Mouse (Mus musculus): ENCODE results near the gene Ndufa6. TPM values are rescaled to one million over a fixed set of nuclear protein-coding genes. Genes with fewer than 3 reads are reported as not detected.
"Not testable (repeated sequence)": the region's sequence is repeated elsewhere in the genome, so short reads cannot be mapped to it uniquely, and the experiment has no call there.

The Ndufa6 gene
- polyA plus RNA-seq, 1 experiment from 2014 or later, result 609 TPM

- 85% methylated on average over 5 of the region's 5 CpGs for WGBS
- no peaks in the 10 kb centered on the region for H3K27me3 ChIP-seq (ENCODE audit: control insufficient read depth, insufficient read depth, low read length)
- no peak for ATAC-seq (replicated peaks; ENCODE audit: extremely low read depth, insufficient read depth, low FRiP score)
- H3K27ac ChIP-seq (ENCODE audit: low read length), result no peak overlapping the region
- no peaks in the 10 kb centered on the region for H3K9me3 ChIP-seq (replicated peaks; ENCODE audit: control insufficient read depth, low read length)
- 0 out of 2 replicates have a peak, but pooled peaks cover 3% of the 10 kb centered on the region for H3K36me3 ChIP-seq (ENCODE audit: control insufficient read depth, insufficient read depth)
- H3K4me3 ChIP-seq (ENCODE audit: low read length), result no peak overlapping the region
- no peak overlapping the region for H3K9ac ChIP-seq (ENCODE audit: low read length)
- H3K4me2 ChIP-seq (ENCODE audit: low read depth, low read length), result no peak overlapping the region
- peaks cover 19% of the 10 kb centered on the region for H3K4me1 ChIP-seq (ENCODE audit: control insufficient read depth, insufficient read depth, low read length)
Observed at GRCm38 (mm10) chr15:82374437-82374836, 20.3 kb upstream of the Ndufa6 start.

DNA sequence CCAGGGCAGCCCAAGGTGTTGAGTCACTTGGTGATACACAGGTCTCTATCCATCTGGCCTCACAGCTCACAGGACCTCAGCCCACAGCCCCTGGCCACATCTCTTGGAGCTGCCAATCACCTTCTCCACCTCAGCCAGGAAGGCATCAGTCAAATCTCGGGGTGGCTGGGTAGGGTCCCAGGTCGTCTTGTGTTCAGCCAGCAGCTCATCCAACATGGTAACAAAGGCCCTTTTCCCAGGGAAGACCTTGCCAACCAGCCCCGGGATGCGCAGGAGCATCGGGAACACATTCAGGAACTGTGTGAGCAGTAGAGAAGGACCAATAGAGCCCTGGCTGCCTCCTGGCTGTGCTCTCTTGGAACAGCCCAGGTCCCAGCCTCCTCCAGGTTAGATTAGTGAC is 18.9 kb upstream of the Ndufa6 start:
- 79% methylated on average over 5 of the region's 5 CpGs for WGBS
- Histone ChIP-seq H3K9ac (ENCODE audit: low read length) (no peak overlapping the region), H3K4me2 (ENCODE audit: low read depth, low read length) (no peak overlapping the region), H3K4me3 (ENCODE audit: low read length) (no peak overlapping the region), H3K9me3 (replicated peaks; ENCODE audit: control insufficient read depth, low read length) (no peaks in the 10 kb centered on the region), H3K4me1 (ENCODE audit: control insufficient read depth, insufficient read depth, low read length) (peaks cover 9% of the 10 kb centered on the region), H3K27ac (ENCODE audit: low read length) (no peak overlapping the region), H3K27me3 (ENCODE audit: control insufficient read depth, insufficient read depth, low read length) (no peaks in the 10 kb centered on the region), H3K36me3 (ENCODE audit: control insufficient read depth, insufficient read depth) (0 out of 2 replicates have a peak, but pooled peaks cover 3% of the 10 kb centered on the region)
- ATAC-seq (replicated peaks; ENCODE audit: extremely low read depth, insufficient read depth, low FRiP score), result no peak

GRCm38 (mm10) chr15:82372446-82372845 is 18.3 kb upstream of the Ndufa6 start:
- Histone ChIP-seq H3K4me1 (ENCODE audit: control insufficient read depth, insufficient read depth, low read length) (peaks cover 8% of the 10 kb centered on the region), H3K4me2 (ENCODE audit: low read depth, low read length) (no peak overlapping the region), H3K36me3 (ENCODE audit: control insufficient read depth, insufficient read depth) (0 out of 2 replicates have a peak, but pooled peaks cover 3% of the 10 kb centered on the region), H3K27me3 (ENCODE audit: control insufficient read depth, insufficient read depth, low read length) (no peaks in the 10 kb centered on the region), H3K9me3 (replicated peaks; ENCODE audit: control insufficient read depth, low read length) (no peaks in the 10 kb centered on the region), H3K9ac (ENCODE audit: low read length) (no peak overlapping the region), H3K4me3 (ENCODE audit: low read length) (no peak overlapping the region), H3K27ac (ENCODE audit: low read length) (no peak overlapping the region)
- WGBS, result 85% methylated on average over 6 of the region's 6 CpGs
- no peak for ATAC-seq (replicated peaks; ENCODE audit: extremely low read depth, insufficient read depth, low FRiP score)

DNA sequence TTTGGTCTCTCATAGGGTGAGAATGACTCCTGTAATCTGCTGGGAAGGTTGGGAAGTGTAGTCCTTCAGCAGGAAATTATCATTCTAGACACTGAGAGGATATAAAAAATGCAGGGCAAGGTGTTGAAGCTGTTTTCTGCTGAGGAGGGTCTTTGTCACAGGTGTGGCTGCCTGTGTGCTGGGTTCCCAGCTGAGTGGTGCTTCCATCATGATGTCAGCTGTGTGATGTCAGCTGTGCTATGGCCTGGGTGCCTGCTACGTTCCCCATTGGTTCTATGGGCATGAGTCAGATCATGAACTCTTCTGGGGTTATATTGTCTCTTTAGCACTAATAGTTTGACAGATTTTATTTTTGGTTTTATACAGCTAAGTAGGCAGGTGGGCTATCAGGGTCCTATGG is 14.7 kb upstream of the Ndufa6 start:
- H3K9me3 ChIP-seq (replicated peaks; ENCODE audit: control insufficient read depth, low read length), result no peaks in the 10 kb centered on the region
- ATAC-seq (replicated peaks; ENCODE audit: extremely low read depth, insufficient read depth, low FRiP score), result no peak
- no peaks in the 10 kb centered on the region; the same call in 1 of the 2 replicates for H3K4me1 ChIP-seq (ENCODE audit: control insufficient read depth, insufficient read depth, low read length)
- no peaks in the 10 kb centered on the region for H3K27me3 ChIP-seq (ENCODE audit: control insufficient read depth, insufficient read depth, low read length)
- 81% methylated on average over 1 of the region's 1 CpGs for WGBS
- no peak overlapping the region for H3K4me3 ChIP-seq (ENCODE audit: low read length)
- H3K9ac ChIP-seq (ENCODE audit: low read length), result no peak overlapping the region
- no peak overlapping the region for H3K27ac ChIP-seq (ENCODE audit: low read length)
- 0 out of 2 replicates have a peak, but pooled peaks cover 3% of the 10 kb centered on the region for H3K36me3 ChIP-seq (ENCODE audit: control insufficient read depth, insufficient read depth)
- H3K4me2 ChIP-seq (ENCODE audit: low read depth, low read length), result no peak overlapping the region

DNA sequence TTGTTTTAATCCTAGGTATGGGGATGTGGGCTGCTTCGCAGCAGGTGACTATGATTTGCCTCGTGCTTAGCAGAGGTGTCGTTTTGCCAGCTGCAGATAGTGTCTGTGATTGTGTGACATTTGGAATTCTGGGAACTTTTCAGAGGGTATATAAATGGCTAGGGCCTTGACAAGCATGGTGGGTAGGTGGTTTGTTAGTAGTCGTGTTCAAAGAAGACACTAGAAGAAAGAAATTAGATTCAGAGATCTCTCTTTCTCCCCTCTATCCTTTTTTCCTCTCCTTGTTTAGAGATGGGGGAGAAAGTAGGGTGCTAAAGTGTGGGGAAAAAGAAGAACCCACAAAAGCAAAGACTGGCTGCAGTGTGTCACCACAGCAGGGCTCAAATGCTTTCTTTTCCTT is 14.0 kb upstream of the Ndufa6 start:
- no peak overlapping the region for H3K4me3 ChIP-seq (ENCODE audit: low read length)
- no peaks in the 10 kb centered on the region; the same call in 1 of the 2 replicates for H3K4me1 ChIP-seq (ENCODE audit: control insufficient read depth, insufficient read depth, low read length)
- no peak overlapping the region for H3K4me2 ChIP-seq (ENCODE audit: low read depth, low read length)
- 83% methylated on average over 4 of the region's 4 CpGs for WGBS
- H3K27ac ChIP-seq (ENCODE audit: low read length), result no peak overlapping the region
- no peaks in the 10 kb centered on the region for H3K27me3 ChIP-seq (ENCODE audit: control insufficient read depth, insufficient read depth, low read length)
- H3K36me3 ChIP-seq (ENCODE audit: control insufficient read depth, insufficient read depth), result no peaks in the 10 kb centered on the region
- H3K9me3 ChIP-seq (replicated peaks; ENCODE audit: control insufficient read depth, low read length), result no peaks in the 10 kb centered on the region
- no peak for ATAC-seq (replicated peaks; ENCODE audit: extremely low read depth, insufficient read depth, low FRiP score)
- no peak overlapping the region for H3K9ac ChIP-seq (ENCODE audit: low read length)

DNA sequence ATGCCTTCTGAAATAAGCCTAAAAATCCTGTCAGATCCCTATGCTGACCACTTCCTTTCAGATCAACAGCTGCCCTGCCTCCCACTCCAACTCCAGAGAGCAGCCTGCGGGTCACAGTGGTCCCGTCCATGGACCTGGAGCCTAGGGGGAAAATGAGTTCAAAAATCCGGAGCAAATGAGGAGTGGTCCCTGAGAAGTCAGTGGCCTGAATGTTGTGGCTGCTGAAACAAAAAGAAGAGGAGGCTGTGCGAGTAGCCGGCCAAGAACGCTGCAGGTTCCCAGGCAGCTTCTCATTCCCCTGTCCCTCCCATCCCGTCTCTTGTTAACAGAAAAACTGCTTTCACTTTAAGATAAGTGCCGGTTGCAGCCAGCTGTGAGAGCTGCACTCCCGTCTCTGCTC is 10.4 kb upstream of the Ndufa6 start:
- Histone ChIP-seq H3K4me3 (ENCODE audit: low read length) (peak overlapping the region; percentile 18; the same call in 1 of the 2 replicates), H3K4me2 (ENCODE audit: low read depth, low read length) (peak overlapping the region; percentile 49)
- not testable (repeated sequence) for H3K4me1 ChIP-seq (ENCODE audit: control insufficient read depth, insufficient read depth, low read length); H3K9ac ChIP-seq (ENCODE audit: low read length); ATAC-seq (replicated peaks; ENCODE audit: extremely low read depth, insufficient read depth, low FRiP score); H3K36me3 ChIP-seq (ENCODE audit: control insufficient read depth, insufficient read depth); H3K27me3 ChIP-seq (ENCODE audit: control insufficient read depth, insufficient read depth, low read length); H3K9me3 ChIP-seq (replicated peaks; ENCODE audit: control insufficient read depth, low read length); H3K27ac ChIP-seq (ENCODE audit: low read length)
- WGBS, result 12% methylated on average over 6 of the region's 9 CpGs

DNA sequence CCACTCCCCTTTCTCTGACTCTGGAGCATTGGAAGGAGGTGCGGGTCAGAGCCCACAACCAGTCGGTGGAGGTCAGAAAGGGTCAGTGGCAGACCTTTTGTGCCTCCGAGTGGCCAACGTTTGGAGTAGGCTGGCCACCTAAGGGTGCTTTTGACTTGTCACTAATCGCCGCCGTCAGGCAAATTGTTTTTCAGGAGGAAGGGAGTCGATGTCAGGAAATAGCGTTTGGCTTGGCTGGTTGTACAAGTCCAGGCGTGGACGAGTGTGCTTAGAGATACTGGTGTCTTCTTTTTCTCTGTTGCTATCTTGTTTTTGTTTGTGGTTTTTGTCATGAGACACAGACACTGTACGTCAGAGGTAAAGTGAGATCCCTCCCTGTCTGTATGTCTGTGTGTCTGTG is 9.7 kb upstream of the Ndufa6 start:
- 57% methylated on average over 7 of the region's 12 CpGs for WGBS
- not testable (repeated sequence) for ATAC-seq (replicated peaks; ENCODE audit: extremely low read depth, insufficient read depth, low FRiP score); H3K9ac ChIP-seq (ENCODE audit: low read length); H3K4me2 ChIP-seq (ENCODE audit: low read depth, low read length); H3K27ac ChIP-seq (ENCODE audit: low read length); H3K9me3 ChIP-seq (replicated peaks; ENCODE audit: control insufficient read depth, low read length); H3K27me3 ChIP-seq (ENCODE audit: control insufficient read depth, insufficient read depth, low read length); H3K4me3 ChIP-seq (ENCODE audit: low read length); H3K36me3 ChIP-seq (ENCODE audit: control insufficient read depth, insufficient read depth)
- peaks cover 13% of the 10 kb centered on the region for H3K4me1 ChIP-seq (ENCODE audit: control insufficient read depth, insufficient read depth, low read length)

GRCm38 (mm10) chr15:82362234-82362633 is 8.1 kb upstream of the Ndufa6 start:
- 60% methylated on average over 3 of the region's 4 CpGs for WGBS
- peak overlapping the region; percentile 34 for H3K27ac ChIP-seq (ENCODE audit: low read length)
- peak; percentile 63 for ATAC-seq (replicated peaks; ENCODE audit: extremely low read depth, insufficient read depth, low FRiP score)
- H3K4me3 ChIP-seq (ENCODE audit: low read length), result no peak overlapping the region
- H3K36me3 ChIP-seq (ENCODE audit: control insufficient read depth, insufficient read depth), result no peaks in the 10 kb centered on the region
- no peaks in the 10 kb centered on the region for H3K9me3 ChIP-seq (replicated peaks; ENCODE audit: control insufficient read depth, low read length)
- no peak overlapping the region for H3K9ac ChIP-seq (ENCODE audit: low read length)
- no peak overlapping the region for H3K4me2 ChIP-seq (ENCODE audit: low read depth, low read length)
- H3K4me1 ChIP-seq (ENCODE audit: control insufficient read depth, insufficient read depth, low read length), result peaks cover 15% of the 10 kb centered on the region
- no peaks in the 10 kb centered on the region for H3K27me3 ChIP-seq (ENCODE audit: control insufficient read depth, insufficient read depth, low read length)

DNA sequence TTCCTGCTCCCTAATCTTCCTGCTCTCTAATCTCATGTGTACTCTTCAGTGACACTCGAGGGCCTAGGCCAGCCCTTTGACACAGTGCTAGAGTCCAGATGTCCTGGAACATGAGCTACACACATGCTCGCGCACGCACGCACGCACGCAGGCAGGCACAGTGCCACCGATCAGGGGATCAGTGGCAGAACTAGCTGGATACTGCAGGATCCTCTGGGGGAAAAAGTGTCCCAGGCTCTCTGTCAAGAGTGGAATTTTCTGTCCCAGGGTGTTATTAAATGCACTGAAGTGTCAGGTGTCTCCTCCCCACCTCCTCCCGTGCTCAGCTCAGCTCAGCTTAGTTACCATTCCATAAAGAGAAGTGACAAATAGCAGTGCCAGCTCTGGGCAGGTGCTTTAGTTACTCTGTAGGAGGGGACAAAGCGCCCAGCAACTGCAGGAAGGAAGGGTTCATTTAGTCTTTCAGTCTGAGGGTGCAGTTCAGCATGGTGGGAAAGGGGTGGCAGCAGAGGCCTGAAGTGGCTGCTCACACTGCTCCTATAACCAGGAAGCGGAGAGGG is 7.4 kb upstream of the Ndufa6 start:
- H3K4me2 ChIP-seq (ENCODE audit: low read depth, low read length), result no peak overlapping the region
- 65% methylated on average over 11 of the region's 11 CpGs for WGBS
- no peak overlapping the region for H3K4me3 ChIP-seq (ENCODE audit: low read length)
- H3K36me3 ChIP-seq (ENCODE audit: control insufficient read depth, insufficient read depth), result no peaks in the 10 kb centered on the region
- peaks cover 15% of the 10 kb centered on the region for H3K4me1 ChIP-seq (ENCODE audit: control insufficient read depth, insufficient read depth, low read length)
- no peaks in the 10 kb centered on the region for H3K27me3 ChIP-seq (ENCODE audit: control insufficient read depth, insufficient read depth, low read length)
- H3K9ac ChIP-seq (ENCODE audit: low read length), result peak overlapping the region; percentile 35; the same call in 1 of the 2 replicates
- H3K27ac ChIP-seq (ENCODE audit: low read length), result peak overlapping the region; percentile 82
- ATAC-seq (replicated peaks; ENCODE audit: extremely low read depth, insufficient read depth, low FRiP score), result peak; percentile 80
- H3K9me3 ChIP-seq (replicated peaks; ENCODE audit: control insufficient read depth, low read length), result no peaks in the 10 kb centered on the region
